Mouse (Mus musculus): Measurements from ENCODE around the gene Prl7a2.

The Prl7a2 gene

DNA sequence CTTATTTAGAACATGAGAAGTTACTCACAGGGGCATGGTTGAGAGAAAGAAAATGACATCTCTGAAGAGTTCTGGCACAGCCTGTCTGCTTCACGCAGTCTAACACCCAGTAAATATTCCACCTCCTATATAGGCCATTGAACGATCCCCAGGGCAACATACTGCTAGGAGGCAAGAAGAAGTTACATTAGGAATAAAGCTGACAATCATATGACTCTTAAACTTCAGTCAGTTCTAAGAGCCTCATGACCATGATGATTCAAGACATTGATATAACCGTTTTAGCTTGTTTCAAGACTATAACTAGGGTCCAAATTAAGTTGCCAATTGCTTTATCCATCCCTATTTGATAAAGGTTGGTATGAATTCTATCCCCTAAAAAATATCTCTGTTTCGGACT, at the start of gene Prl7a2:
TSS of gene Prl7a2 (minus strand) at position 101 of the 400 bp plus-strand sequence.
- no peak for DNase-seq (ENCODE audit: low spot score)

DNA sequence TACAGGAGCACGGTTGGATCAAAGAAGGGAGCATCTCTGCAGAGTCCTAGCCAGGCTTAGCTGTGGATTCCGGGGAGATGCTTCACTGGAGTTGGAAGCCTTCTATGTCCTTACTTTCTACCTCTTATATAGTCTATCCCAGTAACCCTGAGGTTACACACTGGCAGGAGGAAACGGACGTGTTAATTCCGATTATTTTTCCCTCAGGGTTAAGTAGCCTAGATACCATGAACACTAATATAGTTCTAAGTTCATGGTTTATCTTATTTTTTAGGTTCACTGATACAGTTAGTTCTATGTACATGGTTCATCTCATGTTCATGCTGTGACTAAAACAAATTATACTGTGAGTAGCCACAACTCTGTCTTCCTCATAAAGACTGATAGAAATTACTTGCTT, 48.8 kb upstream of the Prl7a2 start, which contains the start of gene Prl7d1:
TSS of gene Prl7d1 (minus strand) at position 101 of the 400 bp plus-strand sequence.
- no peak for DNase-seq (ENCODE audit: low spot score)

DNA sequence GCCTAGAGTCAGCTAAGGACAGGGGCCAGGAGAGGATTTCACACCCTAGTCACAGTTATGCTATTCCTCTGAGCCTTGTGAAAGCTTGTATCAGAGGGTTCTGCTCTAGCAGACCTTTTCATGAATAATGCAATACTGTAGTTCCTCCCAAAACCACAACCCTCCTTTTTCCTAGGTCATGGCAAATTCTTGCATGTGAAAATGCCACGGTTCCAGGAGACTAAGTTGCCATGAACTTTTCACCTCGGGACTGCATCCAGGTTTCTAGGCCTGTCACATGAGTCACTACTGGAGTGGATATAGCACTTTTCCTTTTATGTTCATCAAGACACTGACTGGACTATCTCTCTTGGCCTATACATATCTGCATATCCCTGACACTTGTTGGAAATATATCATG, 38.7 kb upstream of the Prl7a2 start:
- no peak for DNase-seq (ENCODE audit: low spot score)

DNA sequence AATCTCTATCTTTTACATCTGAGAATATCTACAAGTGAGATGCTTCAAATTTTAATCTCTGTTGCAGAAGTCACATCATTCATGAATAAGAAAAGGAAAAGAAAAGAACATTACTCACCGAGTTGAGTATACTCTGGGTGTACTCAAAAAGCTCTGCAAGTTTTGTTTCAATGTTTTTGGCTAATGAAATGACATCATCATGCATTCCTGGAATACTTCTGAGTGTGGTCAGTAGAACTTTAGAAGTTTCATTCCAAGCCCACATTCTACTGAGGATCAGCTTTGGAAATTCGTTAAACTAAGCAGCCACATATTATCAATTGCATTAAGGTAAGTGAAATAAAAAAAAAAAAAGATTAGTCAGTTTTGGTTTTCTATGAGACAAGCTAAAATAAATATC, 7.1 kb downstream of the Prl7a2 start:
- DNase-seq (ENCODE audit: low spot score) = no peak

DNA sequence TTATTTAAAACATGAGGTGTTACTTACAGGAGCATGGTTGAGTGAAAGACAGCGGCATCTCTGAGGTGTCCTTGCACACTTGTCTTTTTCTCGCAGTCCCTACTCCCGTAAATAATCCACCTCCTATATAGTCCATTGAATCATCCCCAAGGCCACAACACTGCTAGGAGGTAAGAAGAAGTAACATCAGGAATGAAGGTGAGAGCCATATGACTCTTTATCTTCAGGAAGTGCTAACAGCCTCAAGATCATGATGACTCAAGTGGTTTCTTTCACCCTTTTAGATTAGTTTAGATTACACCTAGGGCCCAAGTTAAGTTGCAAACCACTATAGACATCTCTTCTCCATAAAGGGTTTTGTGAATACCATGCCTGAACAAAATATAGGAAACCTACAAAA, 25.4 kb downstream of the Prl7a2 start, which contains the start of gene Prl7a1:
TSS of gene Prl7a1 (minus strand) at position 101 of the 400 bp plus-strand sequence.
- no peak for DNase-seq (ENCODE audit: low spot score)

DNA sequence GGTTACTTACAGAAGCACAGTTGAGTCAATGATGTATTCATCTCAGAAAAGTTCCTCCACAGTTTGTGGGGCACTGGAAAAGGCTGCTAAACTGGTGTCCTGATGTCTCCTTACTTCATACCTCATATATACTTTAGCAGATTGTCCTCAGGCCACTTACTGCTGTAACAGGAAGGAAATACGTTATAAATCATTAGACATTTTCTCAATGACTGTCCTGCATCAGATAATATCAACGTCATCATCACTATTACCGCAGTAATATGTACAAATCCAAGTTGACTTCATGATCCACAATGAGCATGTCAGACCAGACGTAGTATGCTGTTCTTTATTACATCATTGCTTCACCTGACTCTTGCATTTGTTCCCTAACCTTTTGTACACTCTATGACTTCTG, 57.4 kb downstream of the Prl7a2 start, which contains the start of gene Prl7b1:
TSS of gene Prl7b1 (minus strand) at position 101 of the 400 bp plus-strand sequence.
- no peak for DNase-seq (ENCODE audit: low spot score)
